Mouse (Mus musculus): ENCODE data around the gene Mafb.
A peak's percentile ranks its signal among the peaks of the same experiment; 100 is the strongest.

Gene Mafb

GRCm38 (mm10) chr2:160363201-160363600 lies 3.7 kb downstream of the Mafb start:
- no peak for DNase-seq

- no peak for DNase-seq
Measured at GRCm38 (mm10) chr2:160361442-160362121, 5.3 kb downstream of the Mafb start.

GRCm38 (mm10) chr2:160360234-160360874 lies 6.5 kb downstream of the Mafb start:
- no peak for DNase-seq

GRCm38 (mm10) chr2:160358896-160359295 lies 8.0 kb downstream of the Mafb start:
- DNase-seq, result peak in 1 of 2 experiments; percentile 16

GRCm38 (mm10) chr2:160357442-160357841 lies 9.4 kb downstream of the Mafb start:
- no peak for DNase-seq

- DNase-seq, result peak; percentile 20 to 27
Measured at GRCm38 (mm10) chr2:160356132-160356531, 10.7 kb downstream of the Mafb start.

GRCm38 (mm10) chr2:160354319-160354718 lies 12.5 kb downstream of the Mafb start:
- DNase-seq, result no peak

GRCm38 (mm10) chr2:160353581-160353980 lies 13.3 kb downstream of the Mafb start:
- DNase-seq, result no peak

- peak; percentile 27 to 44 for DNase-seq
Measured at GRCm38 (mm10) chr2:160351038-160351574, 15.8 kb downstream of the Mafb start.

GRCm38 (mm10) chr2:160349578-160349977 lies 17.3 kb downstream of the Mafb start:
- no peak for DNase-seq

GRCm38 (mm10) chr2:160348796-160349195 lies 18.1 kb downstream of the Mafb start:
- DNase-seq, result no peak

- DNase-seq, result no peak
Measured at GRCm38 (mm10) chr2:160348072-160348604, 18.7 kb downstream of the Mafb start.

GRCm38 (mm10) chr2:160345644-160346043 lies 21.2 kb downstream of the Mafb start:
- DNase-seq, result no peak

- DNase-seq, result no peak
Measured at GRCm38 (mm10) chr2:160340121-160340520, 26.7 kb downstream of the Mafb start.

GRCm38 (mm10) chr2:160339595-160339994 lies 27.3 kb downstream of the Mafb start:
- no peak for DNase-seq

GRCm38 (mm10) chr2:160336053-160336452 lies 30.8 kb downstream of the Mafb start:
- no peak for DNase-seq

GRCm38 (mm10) chr2:160335043-160335442 lies 31.8 kb downstream of the Mafb start:
- no peak for DNase-seq

- peak in 1 of 2 experiments; percentile 5 for DNase-seq
Measured at GRCm38 (mm10) chr2:160334111-160334661, 32.7 kb downstream of the Mafb start, which contains the start of gene Gm826. Gm826 (minus strand) TSS chr2:160334162.

GRCm38 (mm10) chr2:160332516-160333325 lies 34.1 kb downstream of the Mafb start:
- no peak for DNase-seq

GRCm38 (mm10) chr2:160328886-160329285 lies 38.0 kb downstream of the Mafb start:
- peak; percentile 17 for DNase-seq

GRCm38 (mm10) chr2:160327716-160328115 lies 39.1 kb downstream of the Mafb start:
- DNase-seq, result no peak

- DNase-seq, result no peak
Measured at GRCm38 (mm10) chr2:160327167-160327566, 39.7 kb downstream of the Mafb start.

Data from cerebellum, postnatal 14 days (tissue).